Mouse (Mus musculus): ENCODE measurements around the gene Tbl2.

DNA sequence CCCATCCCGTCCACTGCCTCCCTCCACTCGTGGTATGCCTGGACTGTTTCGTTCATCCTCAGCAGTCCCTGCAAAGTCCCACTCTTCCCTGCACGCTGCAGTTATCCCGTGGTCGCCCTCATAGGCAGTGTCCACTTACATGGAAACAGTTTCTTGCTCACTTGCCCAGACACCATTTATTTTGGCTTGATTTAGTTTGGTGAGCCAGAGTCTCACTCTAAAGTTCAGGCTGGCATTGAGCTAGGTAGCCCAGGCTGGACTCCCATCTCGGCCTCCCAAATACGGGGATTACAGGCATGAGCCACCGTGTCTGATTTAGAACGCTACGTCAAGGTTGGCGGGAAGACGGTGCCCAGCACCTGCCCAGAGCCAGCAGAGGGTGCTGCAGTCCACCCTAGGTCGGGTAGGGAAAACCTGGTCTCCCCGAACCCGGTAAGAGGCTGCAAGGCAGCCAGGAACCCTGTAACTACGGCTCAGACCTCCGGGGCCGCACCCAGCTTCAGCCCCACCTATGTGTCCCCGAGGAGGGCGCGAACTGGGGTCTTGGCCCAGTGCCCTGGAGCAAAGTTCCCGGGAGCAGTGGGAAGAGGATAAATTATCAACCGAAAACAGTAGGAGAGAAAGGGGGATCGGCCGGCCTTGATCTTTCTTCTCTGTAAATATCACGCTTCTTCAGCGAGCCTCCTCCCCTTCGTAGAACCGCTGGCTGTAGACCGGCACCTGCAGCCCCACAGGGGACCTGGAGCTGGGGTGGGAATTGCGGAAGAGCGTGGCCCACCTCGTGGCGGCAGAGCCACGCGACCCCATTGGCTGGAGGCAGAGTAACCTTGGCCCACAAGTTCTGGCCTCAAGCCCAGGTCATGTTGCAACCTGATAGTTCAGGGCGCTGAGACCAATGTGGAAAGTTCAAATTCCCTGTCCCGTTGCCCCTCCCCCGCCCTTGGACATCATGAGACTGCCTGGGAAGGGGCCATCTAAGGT is 41.6 kb upstream of the Tbl2 start:
- TF ChIP-seq CTCF (IDR thresholded peaks at IDR 0.05; ENCODE audit: borderline replicate concordance, insufficient read depth, low read length) (peak; percentile 65; the same call in 1 of the 2 replicates), POLR2A (IDR thresholded peaks at IDR 0.05; ENCODE audit: low read depth, low read length) (no peak)

Measured in embryonic fibroblast, embryonic 13.5 days (primary cell).